Mouse (Mus musculus): ENCODE measurements at regions not wholly inside any gene's neighbourhood (a gene's known extent, or its start where the extent isn't known, plus 50 kb on each side); places are given as distances from the start of the nearest gene placed in this dataset.

GRCm38 (mm10) chr1:38739018-38739417 is 74.3 kb upstream of the Aff3 start:
- ATAC-seq: no peak

- no peak for ATAC-seq
These were observed 71.0 kb upstream of the Aff3 start for GRCm38 (mm10) chr1:38735768-38736167.

GRCm38 (mm10) chr1:38733201-38733600 is 68.4 kb upstream of the Aff3 start:
- ATAC-seq: no peak

GRCm38 (mm10) chr1:38729977-38730782 is 65.4 kb upstream of the Aff3 start:
- no peak for ATAC-seq

- no peak for ATAC-seq
These were observed 61.0 kb upstream of the Aff3 start for GRCm38 (mm10) chr1:38725805-38726204.

GRCm38 (mm10) chr1:38724631-38725030 is 59.9 kb upstream of the Aff3 start:
- ATAC-seq: no peak

GRCm38 (mm10) chr1:38722155-38722554 is 57.4 kb upstream of the Aff3 start:
- no peak for ATAC-seq

- ATAC-seq: peak; percentile 39
These were observed 55.5 kb upstream of the Aff3 start for GRCm38 (mm10) chr1:38720287-38720686.

- no peak for ATAC-seq
These were observed 50.9 kb upstream of the Aff3 start for GRCm38 (mm10) chr1:38715621-38716020.

All from CD4-positive, CD25-positive, alpha-beta regulatory T cell, adult 4 months (primary cell).